Mouse (Mus musculus): ENCODE data around the gene Dclk3. TPM values are rescaled to one million over a fixed set of nuclear protein-coding genes. Genes with fewer than 3 reads are reported as not detected.

The Dclk3 gene
- polyA plus RNA-seq, 1 experiment from 2014 or later, result 1.9 TPM

DNA sequence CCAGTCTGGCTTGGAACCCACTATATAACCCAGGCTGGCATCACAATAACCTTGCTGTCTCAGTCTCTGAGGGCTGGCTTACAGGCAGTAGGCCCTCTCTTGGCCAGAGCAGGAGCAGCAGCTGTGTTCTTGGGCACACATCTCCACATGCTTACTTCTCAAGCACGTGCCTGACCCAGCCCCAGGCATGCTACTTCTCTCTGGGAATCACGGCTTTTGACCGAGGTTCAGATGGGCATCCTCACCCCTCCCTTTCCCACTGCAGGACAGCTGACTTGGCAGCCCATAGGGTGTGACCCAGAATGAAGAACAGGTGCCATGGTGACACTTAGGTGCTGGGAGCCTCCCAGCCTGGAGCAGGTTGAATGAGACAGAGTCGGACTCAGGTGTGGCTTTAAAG, 52.4 kb downstream of the Dclk3 start:
- WGBS, result 56% methylated on average over 4 of the region's 4 CpGs
- Histone ChIP-seq H3K9me3 (no peaks in the 10 kb centered on the region), H3K36me3 (no peaks in the 10 kb centered on the region), H3K4me3 (no peak overlapping the region), H3K4me2 (no peak overlapping the region), H3K27ac (replicated peaks) (no peak overlapping the region), H3K4me1 (0 out of 2 replicates have a peak, but pooled peaks cover 4% of the 10 kb centered on the region), H3K9ac (no peak overlapping the region), H3K27me3 (replicated peaks) (peaks cover 20% of the 10 kb centered on the region)
- no peak for ATAC-seq (ENCODE audit: extremely low read depth, insufficient number of reproducible peaks, low FRiP score, low TSS enrichment)

DNA sequence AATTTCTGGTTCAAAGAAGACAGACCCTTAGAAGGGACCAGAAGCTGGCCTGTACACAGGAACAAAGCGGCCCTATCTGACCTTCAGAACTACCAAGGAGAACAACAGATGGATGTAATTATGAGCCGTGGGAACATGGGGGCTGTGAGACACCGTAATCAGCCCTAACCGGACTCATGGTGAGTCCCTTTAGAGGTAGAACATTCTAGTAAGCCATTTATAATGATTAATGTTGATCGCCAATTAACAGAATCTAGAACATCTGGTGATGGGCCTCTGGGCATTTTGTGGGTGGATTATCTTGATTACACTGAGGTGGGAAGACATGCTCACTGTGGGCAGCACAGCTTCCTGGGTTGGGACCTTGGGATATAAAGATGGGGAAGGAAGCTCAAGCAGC, 54.6 kb downstream of the Dclk3 start:
- 0 out of 2 replicates have a peak, but pooled peaks cover 4% of the 10 kb centered on the region for H3K4me1 ChIP-seq
- H3K9me3 ChIP-seq, result no peaks in the 10 kb centered on the region
- 77% methylated on average over 5 of the region's 5 CpGs for WGBS
- peaks cover 16% of the 10 kb centered on the region for H3K27me3 ChIP-seq (replicated peaks)
- H3K4me3 ChIP-seq, result no peak overlapping the region
- H3K4me2 ChIP-seq, result no peak overlapping the region
- ATAC-seq (ENCODE audit: extremely low read depth, insufficient number of reproducible peaks, low FRiP score, low TSS enrichment), result no peak
- H3K27ac ChIP-seq (replicated peaks), result no peak overlapping the region
- H3K9ac ChIP-seq, result no peak overlapping the region
- no peaks in the 10 kb centered on the region for H3K36me3 ChIP-seq

DNA sequence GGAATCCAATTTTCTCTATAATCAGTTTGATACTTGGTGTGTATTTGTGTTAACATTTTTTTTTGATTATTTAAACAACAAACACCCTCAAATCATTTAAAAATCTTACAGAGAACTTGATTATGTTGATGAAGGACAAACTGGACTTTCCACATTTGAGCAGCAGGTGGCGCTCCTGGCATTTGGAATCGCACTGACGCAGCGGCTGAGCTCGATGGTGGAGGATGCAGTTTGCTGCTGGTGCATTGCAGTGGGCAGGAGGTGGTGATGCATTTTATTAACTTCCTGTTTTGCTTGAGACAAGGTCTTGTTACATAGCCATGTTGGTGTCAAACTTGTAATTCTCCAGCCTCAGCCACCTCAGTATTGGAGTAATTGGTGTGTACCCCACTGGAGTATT, 56.7 kb downstream of the Dclk3 start:
- Histone ChIP-seq H3K9me3 (no peaks in the 10 kb centered on the region), H3K4me3 (no peak overlapping the region), H3K27ac (replicated peaks) (no peak overlapping the region), H3K36me3 (no peaks in the 10 kb centered on the region), H3K4me1 (0 out of 2 replicates have a peak, but pooled peaks cover 4% of the 10 kb centered on the region), H3K9ac (no peak overlapping the region), H3K4me2 (no peak overlapping the region), H3K27me3 (replicated peaks) (peaks cover 10% of the 10 kb centered on the region)
- 0% methylated on average over 5 of the region's 5 CpGs for WGBS
- ATAC-seq (ENCODE audit: extremely low read depth, insufficient number of reproducible peaks, low FRiP score, low TSS enrichment), result no peak

DNA sequence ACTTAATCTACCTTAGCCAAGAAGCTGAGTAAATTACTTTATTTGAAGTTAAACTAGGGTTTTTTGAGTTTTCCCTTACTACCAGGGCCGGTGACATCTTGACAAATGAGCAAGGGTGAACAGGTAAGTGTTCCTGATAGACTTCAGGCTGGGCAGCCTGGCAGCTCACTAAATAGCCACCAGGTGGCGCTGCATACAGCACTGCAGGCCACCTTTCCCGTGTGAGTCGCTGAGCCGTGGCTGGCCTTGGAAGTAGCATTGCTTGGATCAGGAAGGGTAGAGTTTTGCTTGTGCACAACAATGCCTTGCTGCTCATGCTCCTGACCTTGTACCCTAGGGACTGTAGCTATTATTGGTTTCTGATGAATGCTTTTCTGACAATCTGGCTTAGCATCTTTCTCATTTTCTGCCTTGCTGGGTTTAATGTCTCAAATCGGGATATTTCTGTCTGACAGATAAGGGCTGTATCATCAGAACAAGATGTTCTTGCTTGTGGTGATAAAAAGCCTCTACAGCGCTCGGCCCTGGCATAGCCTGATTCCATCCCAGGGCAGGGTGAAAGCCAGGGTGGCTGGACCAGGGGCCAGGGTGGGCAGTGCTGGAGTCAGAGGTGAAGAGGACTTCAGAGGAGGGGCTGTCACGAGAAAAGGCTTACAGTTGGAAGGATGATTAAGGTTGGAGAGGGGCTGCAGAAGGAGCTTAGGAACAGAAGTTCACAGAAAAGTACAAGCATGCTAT, 58.4 kb downstream of the Dclk3 start:
- 20% methylated on average over 9 of the region's 9 CpGs for WGBS
- Histone ChIP-seq H3K27me3 (replicated peaks) (no peaks in the 10 kb centered on the region), H3K4me2 (no peak overlapping the region), H3K9ac (no peak overlapping the region), H3K9me3 (no peaks in the 10 kb centered on the region), H3K36me3 (no peaks in the 10 kb centered on the region), H3K27ac (replicated peaks) (no peak overlapping the region), H3K4me3 (no peak overlapping the region), H3K4me1 (0 out of 2 replicates have a peak, but pooled peaks cover 4% of the 10 kb centered on the region)
- ATAC-seq (ENCODE audit: extremely low read depth, insufficient number of reproducible peaks, low FRiP score, low TSS enrichment), result no peak

DNA sequence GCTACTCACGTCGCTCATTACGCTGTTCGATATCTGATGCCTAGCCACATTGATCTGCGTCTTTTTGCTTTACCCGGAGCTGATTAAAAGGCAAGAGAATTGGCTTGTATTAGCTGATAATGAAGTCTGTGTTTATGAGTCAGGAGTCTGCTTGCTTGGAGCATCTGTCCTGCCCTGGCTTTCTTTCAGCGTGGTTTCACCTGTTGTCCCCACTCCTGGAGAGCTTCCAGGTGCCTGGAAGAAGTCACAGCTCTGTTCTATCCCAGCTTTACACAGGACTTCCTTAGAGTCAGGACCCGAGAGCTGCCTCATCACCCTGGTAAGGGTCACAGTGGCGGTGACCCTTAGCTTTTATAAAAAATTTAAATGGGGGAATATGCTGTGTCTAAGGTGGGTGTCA, 61.3 kb downstream of the Dclk3 start:
- H3K36me3 ChIP-seq, result no peaks in the 10 kb centered on the region
- no peaks in the 10 kb centered on the region for H3K9me3 ChIP-seq
- no peaks in the 10 kb centered on the region for H3K27me3 ChIP-seq (replicated peaks)
- no peak overlapping the region for H3K27ac ChIP-seq (replicated peaks)
- no peak overlapping the region for H3K4me3 ChIP-seq
- ATAC-seq (ENCODE audit: extremely low read depth, insufficient number of reproducible peaks, low FRiP score, low TSS enrichment), result no peak
- no peak overlapping the region for H3K4me2 ChIP-seq
- WGBS, result 77% methylated on average over 9 of the region's 9 CpGs
- H3K4me1 ChIP-seq, result no peaks in the 10 kb centered on the region
- no peak overlapping the region for H3K9ac ChIP-seq

DNA sequence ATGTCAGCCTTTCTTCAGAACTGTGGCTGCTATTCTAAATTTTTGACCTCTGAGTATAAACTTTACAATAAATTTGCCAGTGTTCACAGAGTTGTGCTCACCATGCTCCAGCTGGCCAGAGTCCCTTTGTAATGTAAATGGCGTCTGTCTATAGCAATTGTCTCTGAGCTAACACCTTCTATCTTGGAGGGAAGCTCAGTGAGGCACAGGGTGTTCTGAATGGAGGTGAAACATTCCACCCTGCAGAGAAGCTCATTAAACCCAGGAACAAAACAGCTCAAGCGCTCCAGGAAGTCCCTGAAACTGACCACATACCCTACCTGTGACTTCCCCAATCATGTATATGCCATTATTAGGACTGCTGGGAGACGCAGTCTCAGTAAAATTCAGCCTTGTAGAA, 67.2 kb downstream of the Dclk3 start:
- no peak overlapping the region for H3K4me2 ChIP-seq
- no peaks in the 10 kb centered on the region for H3K27me3 ChIP-seq (replicated peaks)
- WGBS, result 47% methylated on average over 3 of the region's 3 CpGs
- H3K9ac ChIP-seq, result no peak overlapping the region
- no peaks in the 10 kb centered on the region for H3K36me3 ChIP-seq
- H3K4me3 ChIP-seq, result no peak overlapping the region
- H3K9me3 ChIP-seq, result peaks cover 5% of the 10 kb centered on the region
- H3K27ac ChIP-seq (replicated peaks), result no peak overlapping the region
- H3K4me1 ChIP-seq, result no peaks in the 10 kb centered on the region
- ATAC-seq (ENCODE audit: extremely low read depth, insufficient number of reproducible peaks, low FRiP score, low TSS enrichment), result no peak

DNA sequence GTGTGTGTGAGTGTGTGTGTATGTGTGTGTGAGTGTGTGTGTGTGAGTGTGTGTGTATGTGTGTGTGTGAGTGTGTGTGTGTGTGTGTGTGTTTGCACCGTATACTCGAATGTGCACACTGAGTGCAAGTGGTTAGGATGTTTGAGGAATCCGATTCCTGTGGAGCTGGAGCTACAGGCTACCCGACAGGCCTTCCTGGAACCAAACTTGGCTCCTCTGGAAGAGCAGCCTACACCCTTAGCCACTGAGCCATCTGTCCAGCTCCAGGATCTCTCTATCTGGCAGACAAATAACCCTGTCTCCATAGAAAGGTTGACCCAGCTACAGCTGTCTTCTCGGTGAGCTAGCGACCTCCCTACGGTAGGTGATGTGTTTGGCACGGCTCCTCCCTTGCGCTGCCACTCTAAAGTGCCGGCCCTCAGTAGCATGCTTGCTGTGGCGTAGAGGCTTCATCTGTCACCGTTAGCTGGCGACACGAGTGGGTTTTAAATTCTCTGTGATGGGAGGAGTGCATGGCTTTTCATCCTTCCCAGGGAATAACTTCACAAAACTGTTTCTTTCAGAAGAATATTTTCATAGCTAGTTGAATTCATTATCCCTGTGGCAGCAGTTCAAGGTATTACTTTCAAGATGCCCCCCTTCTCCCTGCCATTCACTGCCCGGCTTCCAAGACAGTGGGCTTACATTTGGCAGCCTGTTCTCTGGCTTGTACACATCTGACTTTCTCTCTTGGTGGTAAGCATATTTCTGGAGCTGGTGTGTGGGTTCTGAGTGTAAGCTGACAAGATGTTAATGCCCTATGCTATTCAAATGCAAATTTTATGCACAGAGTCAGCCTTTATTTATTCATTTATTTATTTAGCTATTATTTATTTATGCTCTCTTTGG, 75.9 kb downstream of the Dclk3 start:
- Histone ChIP-seq H3K36me3 (no peaks in the 10 kb centered on the region), H3K4me3 (no peak overlapping the region), H3K9me3 (no peaks in the 10 kb centered on the region), H3K4me1 (0 out of 2 replicates have a peak, but pooled peaks cover 3% of the 10 kb centered on the region), H3K9ac (no peak overlapping the region), H3K27ac (replicated peaks) (no peak overlapping the region), H3K27me3 (replicated peaks) (no peaks in the 10 kb centered on the region), H3K4me2 (no peak overlapping the region)
- ATAC-seq (ENCODE audit: extremely low read depth, insufficient number of reproducible peaks, low FRiP score, low TSS enrichment), result no peak
- WGBS, result 60% methylated on average over 15 of the region's 15 CpGs

DNA sequence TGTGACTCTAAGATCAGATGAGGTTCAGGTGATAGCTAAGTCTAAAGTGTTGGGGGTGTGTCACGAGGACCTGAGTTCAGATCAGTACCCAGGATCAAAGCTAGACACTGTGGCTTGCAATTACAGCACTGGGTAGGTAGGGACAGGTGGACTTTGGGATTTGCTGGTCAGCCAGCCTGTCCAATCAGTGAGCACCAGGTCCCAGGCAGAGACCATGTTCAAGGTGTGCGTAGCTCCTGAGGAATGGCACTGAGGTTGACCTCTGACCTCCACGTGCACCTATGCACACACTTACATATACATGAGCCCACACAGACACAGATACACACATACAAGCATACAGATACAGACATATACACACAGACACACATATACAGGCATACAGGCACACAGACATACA, 76.7 kb downstream of the Dclk3 start:
- Histone ChIP-seq H3K9me3 (no peaks in the 10 kb centered on the region), H3K4me2 (no peak overlapping the region), H3K36me3 (no peaks in the 10 kb centered on the region), H3K4me3 (no peak overlapping the region), H3K27me3 (replicated peaks) (no peaks in the 10 kb centered on the region), H3K9ac (no peak overlapping the region), H3K27ac (replicated peaks) (no peak overlapping the region), H3K4me1 (0 out of 2 replicates have a peak, but pooled peaks cover 3% of the 10 kb centered on the region)
- ATAC-seq (ENCODE audit: extremely low read depth, insufficient number of reproducible peaks, low FRiP score, low TSS enrichment), result no peak
- 77% methylated on average over 3 of the region's 3 CpGs for WGBS

DNA sequence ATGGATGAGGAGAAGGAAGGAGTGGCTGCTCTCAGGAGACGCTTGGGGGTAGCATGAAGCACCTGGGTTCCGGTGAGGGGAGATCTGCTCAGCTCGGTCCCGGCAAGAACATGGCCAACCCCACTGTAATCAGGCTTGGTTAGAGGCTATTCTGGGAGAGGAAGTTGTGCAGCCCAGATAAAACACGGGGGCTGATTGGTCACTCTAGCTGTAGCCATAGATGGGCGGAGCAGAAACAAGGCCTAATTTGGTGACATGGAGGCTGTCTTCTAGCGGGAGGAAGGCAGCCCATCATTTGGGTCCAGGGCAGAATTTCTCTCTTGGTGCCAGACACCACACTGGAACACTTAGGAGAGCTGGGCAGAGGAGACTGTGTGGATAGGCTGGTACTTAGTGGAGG, 83.3 kb downstream of the Dclk3 start:
- Histone ChIP-seq H3K4me3 (no peak overlapping the region), H3K36me3 (no peaks in the 10 kb centered on the region), H3K27me3 (replicated peaks) (no peaks in the 10 kb centered on the region), H3K4me1 (no peaks in the 10 kb centered on the region), H3K9ac (no peak overlapping the region), H3K9me3 (no peaks in the 10 kb centered on the region), H3K4me2 (no peak overlapping the region), H3K27ac (replicated peaks) (no peak overlapping the region)
- ATAC-seq (ENCODE audit: extremely low read depth, insufficient number of reproducible peaks, low FRiP score, low TSS enrichment), result no peak
- WGBS, result 74% methylated on average over 7 of the region's 7 CpGs

DNA sequence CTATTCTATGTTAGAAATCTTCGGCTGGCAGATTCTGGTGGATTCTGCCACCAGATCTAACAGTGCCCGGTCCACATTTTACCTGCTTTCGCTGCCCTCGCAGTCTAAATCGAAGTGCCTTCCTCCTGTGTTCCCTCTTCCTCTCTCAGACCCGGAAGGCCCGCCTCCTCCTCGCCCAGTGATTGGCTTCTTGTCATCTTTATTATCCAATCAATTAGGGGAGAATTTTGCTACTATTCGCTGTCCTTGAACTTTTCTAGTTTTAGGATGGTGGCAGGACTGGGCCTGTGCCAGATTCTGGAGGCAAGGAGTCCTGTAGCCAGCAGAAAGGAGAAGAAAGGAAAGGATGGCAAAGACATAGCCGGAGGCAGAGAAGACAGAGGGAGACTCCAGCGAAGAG, 84.2 kb downstream of the Dclk3 start:
- Histone ChIP-seq H3K27me3 (replicated peaks) (no peaks in the 10 kb centered on the region), H3K9me3 (no peaks in the 10 kb centered on the region), H3K4me2 (no peak overlapping the region), H3K27ac (replicated peaks) (no peak overlapping the region), H3K4me3 (no peak overlapping the region), H3K36me3 (no peaks in the 10 kb centered on the region), H3K4me1 (no peaks in the 10 kb centered on the region), H3K9ac (no peak overlapping the region)
- no peak for ATAC-seq (ENCODE audit: extremely low read depth, insufficient number of reproducible peaks, low FRiP score, low TSS enrichment)
- 82% methylated on average over 11 of the region's 11 CpGs for WGBS

DNA sequence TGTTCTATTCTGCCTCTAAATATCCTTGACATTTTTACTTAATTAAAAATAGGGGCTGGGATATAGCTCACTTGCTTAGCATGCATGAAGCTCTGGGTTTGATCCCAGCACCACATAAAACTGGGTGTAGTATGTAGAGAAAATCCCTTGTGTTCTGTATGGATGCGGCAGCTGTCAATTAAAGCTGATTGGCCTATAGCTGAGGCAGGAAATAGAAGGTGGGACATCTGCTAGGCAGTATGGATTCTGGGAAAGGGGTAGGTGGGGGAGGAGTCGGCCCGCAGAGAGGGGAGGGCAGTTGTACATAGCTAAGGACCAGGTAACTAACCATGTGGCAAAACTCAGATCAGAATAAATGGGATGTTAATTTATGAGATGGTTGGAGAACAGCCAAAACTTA, 85.0 kb downstream of the Dclk3 start:
- whole genome bisulfite sequencing, result 80% methylated on average over 3 of the region's 3 CpGs

More for the DNA sequence above, 85.0 kb downstream of the Dclk3 start:
- H3K36me3 ChIP-seq, result no peaks in the 10 kb centered on the region
- no peak overlapping the region for H3K4me3 ChIP-seq
- H3K4me1 ChIP-seq, result no peaks in the 10 kb centered on the region
- H3K9me3 ChIP-seq, result no peaks in the 10 kb centered on the region
- no peaks in the 10 kb centered on the region for H3K27me3 ChIP-seq (replicated peaks)
- H3K4me2 ChIP-seq, result no peak overlapping the region
- H3K27ac ChIP-seq (replicated peaks), result no peak overlapping the region
- ATAC-seq (ENCODE audit: extremely low read depth, insufficient number of reproducible peaks, low FRiP score, low TSS enrichment), result no peak
- H3K9ac ChIP-seq, result no peak overlapping the region

All from heart, embryonic 13.5 days (tissue).